Mouse (Mus musculus) right cerebral cortex, postnatal 25 days (tissue): Measurements from ENCODE around the gene Hmg20a.

Experiments
- DNase-seq: peaks from one replicate; pipeline ENCODE4 v3.0.0; 2022

Hmg20a gene

GRCm38 (mm10) chr9:56451570-56451969 lies 33.2 kb downstream of the Hmg20a start:
- no peak for DNase-seq

GRCm38 (mm10) chr9:56453038-56453815 lies 34.8 kb downstream of the Hmg20a start:
- no peak for DNase-seq

- DNase-seq: no peak
Measured at GRCm38 (mm10) chr9:56456426-56456825, 38.0 kb downstream of the Hmg20a start.

- DNase-seq: no peak
Measured at GRCm38 (mm10) chr9:56460987-56461386, 42.6 kb downstream of the Hmg20a start.

GRCm38 (mm10) chr9:56462606-56463005 lies 44.2 kb downstream of the Hmg20a start:
- DNase-seq: no peak

GRCm38 (mm10) chr9:56463046-56463445 lies 44.6 kb downstream of the Hmg20a start:
- DNase-seq: no peak

- DNase-seq: no peak
Measured at GRCm38 (mm10) chr9:56463686-56464515, 45.5 kb downstream of the Hmg20a start.

GRCm38 (mm10) chr9:56464863-56465654 lies 46.6 kb downstream of the Hmg20a start:
- no peak for DNase-seq

- no peak for DNase-seq
Measured at GRCm38 (mm10) chr9:56466251-56466650, 47.8 kb downstream of the Hmg20a start.

GRCm38 (mm10) chr9:56469656-56470055 lies 51.2 kb downstream of the Hmg20a start:
- no peak for DNase-seq

- no peak for DNase-seq
Measured at GRCm38 (mm10) chr9:56470291-56470690, 51.9 kb downstream of the Hmg20a start.

- DNase-seq: no peak
Measured at GRCm38 (mm10) chr9:56478975-56479647, 60.7 kb downstream of the Hmg20a start.

GRCm38 (mm10) chr9:56482623-56483022 lies 64.2 kb downstream of the Hmg20a start:
- DNase-seq: no peak

GRCm38 (mm10) chr9:56485423-56485822 lies 67.0 kb downstream of the Hmg20a start:
- DNase-seq: no peak

GRCm38 (mm10) chr9:56486158-56486557 lies 67.7 kb downstream of the Hmg20a start:
- no peak for DNase-seq

GRCm38 (mm10) chr9:56487651-56488050 lies 69.2 kb downstream of the Hmg20a start:
- DNase-seq: no peak

- no peak for DNase-seq
Measured at GRCm38 (mm10) chr9:56492391-56492790, 74.0 kb downstream of the Hmg20a start.

- no peak for DNase-seq
Measured at GRCm38 (mm10) chr9:56492916-56493315, 74.5 kb downstream of the Hmg20a start.

GRCm38 (mm10) chr9:56495088-56495487 lies 76.7 kb downstream of the Hmg20a start:
- no peak for DNase-seq

- no peak for DNase-seq
Measured at GRCm38 (mm10) chr9:56495795-56496232, 77.4 kb downstream of the Hmg20a start.

GRCm38 (mm10) chr9:56496567-56496966 lies 78.2 kb downstream of the Hmg20a start:
- DNase-seq: no peak

GRCm38 (mm10) chr9:56497181-56497864 lies 78.9 kb downstream of the Hmg20a start:
- DNase-seq: no peak
